Mouse (Mus musculus) intestine, postnatal 0 days (tissue): ENCODE measurements around the gene Chn2. TPM values are rescaled to one million over a fixed set of nuclear protein-coding genes. Genes with fewer than 3 reads are reported as not detected.

Experiments
- ATAC-seq: fragments of 200-750 bp; cut with Nextera tagmentation; 2 replicates; pipeline ENCODE4 v1.8.0; 2017; ENCODE audit warnings: mild to moderate bottlenecking, moderate TSS enrichment, moderate library complexity
- H3K27ac ChIP-seq: fragments of 300-500 bp; sonication (generic); 2 replicates; pipeline ENCODE4 v1.5.1; 2014; ENCODE audit warnings: mild to moderate bottlenecking, low read depth, low read length, moderate library complexity
- H3K27me3 ChIP-seq: fragments of 300-500 bp; sonication (generic); replicated peaks from 2 replicates; pipeline ENCODE4 v1.6.1; 2014; ENCODE audit warnings: low read length, mixed read lengths; ENCODE audit not compliant: control insufficient read depth, insufficient read depth
- H3K36me3 ChIP-seq: fragments of 300-500 bp; sonication (generic); 2 replicates; pipeline ENCODE4 v1.6.1; 2014; ENCODE audit warnings: mild to moderate bottlenecking, moderate library complexity; ENCODE audit not compliant: control insufficient read depth, insufficient read depth
- H3K4me1 ChIP-seq: fragments of 300-500 bp; sonication (generic); replicated peaks from 2 replicates; pipeline ENCODE4 v1.6.1; 2014; ENCODE audit warnings: antibody characterized with exemption, low read length, mixed read lengths; ENCODE audit not compliant: control insufficient read depth, insufficient read depth
- H3K4me2 ChIP-seq: fragments of 300-500 bp; sonication (generic); replicated peaks from 2 replicates; pipeline ENCODE4 v1.6.1; 2014; ENCODE audit warnings: low read depth, mild to moderate bottlenecking, moderate library complexity
- H3K4me3 ChIP-seq: fragments of 300-500 bp; sonication (generic); 2 replicates; pipeline ENCODE4 v1.5.1; 2014; ENCODE audit warnings: low read depth, low read length
- H3K9ac ChIP-seq: fragments of 300-500 bp; sonication (generic); 2 replicates; pipeline ENCODE4 v1.6.1; 2014; ENCODE audit warnings: mild to moderate bottlenecking, low read depth, low read length
- H3K9me3 ChIP-seq: fragments of 300-500 bp; sonication (generic); 2 replicates; pipeline ENCODE4 v1.6.1; 2016; ENCODE audit warnings: mixed run types; ENCODE audit not compliant: control insufficient read depth
- CTCF ChIP-seq: sonication (generic); IDR thresholded peaks from 2 replicates; pipeline ENCODE4 v1.5.1; 2016; ENCODE audit warnings: low read depth, mild to moderate bottlenecking, control low read depth, antibody characterized with exemption, moderate library complexity
- WGBS: fragments of 180-500 bp; shearing (Covaris S2); extraction: QIAGEN DNeasy Blood & Tissue Kit; methylation state at CpG from one replicate; pipeline ENCODE4 v1.1.7; 2014; 5-methylcytosine and 5-hydroxymethylcytosine counted together
- polyA plus RNA-seq: library from polyadenylated mRNA; unstranded; fragments of >200 nt; fragmentation: Nextera tagmentation; extraction: Ambion mirVana; gene quantifications from 2 replicates; pipeline ENCODE4 v1.2.1, GENCODE M21; 2015

Chn2 gene
- polyA plus RNA-seq, 1 experiment from 2014 or later: 19.6 TPM

GRCm38 (mm10) chr6:54114412-54114811, 75.1 kb downstream of the Chn2 start:
- ATAC-seq: no peak
- no peak overlapping the region for H3K4me2 ChIP-seq
- WGBS: 91% methylated on average over 6 of the region's 6 CpGs
- no peak for TF ChIP-seq CTCF
- no peaks in the 10 kb centered on the region for H3K36me3 ChIP-seq
- H3K27me3 ChIP-seq: no peaks in the 10 kb centered on the region
- no peak overlapping the region for H3K27ac ChIP-seq
- H3K9me3 ChIP-seq: no peaks in the 10 kb centered on the region
- no peak overlapping the region for H3K4me3 ChIP-seq
- no peak overlapping the region for H3K9ac ChIP-seq
- peaks cover 16% of the 10 kb centered on the region for H3K4me1 ChIP-seq

DNA sequence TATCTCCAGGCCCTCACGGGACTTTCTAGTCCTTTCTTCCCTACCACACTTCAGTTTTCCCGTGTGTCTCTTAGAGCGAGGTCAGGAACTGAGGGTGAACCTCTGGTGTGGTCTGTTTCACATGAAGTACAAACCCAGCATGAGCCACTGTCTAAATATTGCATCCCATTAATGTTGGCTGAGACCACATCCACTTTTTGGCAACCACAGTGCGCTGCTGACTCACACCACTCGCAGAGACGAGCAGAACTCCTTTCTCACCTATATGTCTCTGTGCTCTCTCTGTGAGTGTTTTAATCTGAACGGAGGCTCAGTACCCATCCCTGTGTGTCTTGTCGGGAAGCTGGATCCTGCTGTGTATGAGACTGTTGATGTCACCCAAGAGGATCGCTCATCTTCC, 76.9 kb downstream of the Chn2 start:
- no peaks in the 10 kb centered on the region for H3K9me3 ChIP-seq
- ATAC-seq: no peak
- 0 out of 2 replicates have a peak overlapping the region, but pooled peaks have one; percentile 67 for H3K27ac ChIP-seq
- H3K27me3 ChIP-seq: no peaks in the 10 kb centered on the region
- no peak for TF ChIP-seq CTCF
- H3K9ac ChIP-seq: no peak overlapping the region
- H3K36me3 ChIP-seq: no peaks in the 10 kb centered on the region
- no peak overlapping the region for H3K4me3 ChIP-seq
- 80% methylated on average over 9 of the region's 9 CpGs for WGBS
- no peak overlapping the region for H3K4me2 ChIP-seq
- peaks cover 16% of the 10 kb centered on the region for H3K4me1 ChIP-seq

DNA sequence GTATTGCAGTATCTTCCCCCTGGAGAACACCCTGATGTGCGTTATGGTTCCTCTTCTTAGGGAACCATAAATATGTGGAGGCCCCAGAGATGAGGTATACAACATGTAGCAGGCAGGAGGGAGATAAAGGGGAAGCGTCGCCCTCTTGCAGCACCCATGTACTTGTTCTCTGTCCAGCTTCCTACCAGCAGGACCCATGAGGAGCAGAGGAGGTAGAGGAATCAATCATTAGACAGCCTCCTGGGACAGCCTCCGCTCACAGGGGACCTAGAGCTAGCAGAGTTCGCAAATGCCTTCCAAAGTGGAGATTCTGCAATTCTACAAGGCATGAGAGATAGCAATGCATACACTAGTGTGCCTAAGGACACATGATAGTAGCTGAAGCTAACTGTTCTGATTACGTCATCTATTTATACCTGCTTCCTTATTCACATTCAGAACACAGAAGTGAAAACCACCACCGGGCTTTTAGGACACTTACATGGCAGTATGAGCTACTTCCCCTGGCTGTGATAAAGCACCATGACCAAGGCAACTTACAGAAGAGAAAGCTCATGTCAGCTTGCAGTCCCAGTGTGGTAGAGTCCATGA, 77.7 kb downstream of the Chn2 start:
- peaks cover 16% of the 10 kb centered on the region for H3K4me1 ChIP-seq
- TF ChIP-seq CTCF: no peak
- no peaks in the 10 kb centered on the region for H3K9me3 ChIP-seq
- 48% methylated on average over 7 of the region's 7 CpGs for WGBS
- H3K4me3 ChIP-seq: no peak overlapping the region
- H3K9ac ChIP-seq: no peak overlapping the region
- no peaks in the 10 kb centered on the region for H3K27me3 ChIP-seq
- no peak overlapping the region for H3K4me2 ChIP-seq
- peak; percentile 22; the same call in 1 of the 2 replicates for ATAC-seq
- no peaks in the 10 kb centered on the region for H3K36me3 ChIP-seq
- peak overlapping the region; percentile 67 for H3K27ac ChIP-seq

GRCm38 (mm10) chr6:54118395-54118794, 79.0 kb downstream of the Chn2 start:
- H3K9ac ChIP-seq: no peak overlapping the region
- no peaks in the 10 kb centered on the region for H3K27me3 ChIP-seq
- H3K36me3 ChIP-seq: no peaks in the 10 kb centered on the region
- no peak overlapping the region for H3K4me2 ChIP-seq
- no peaks in the 10 kb centered on the region for H3K9me3 ChIP-seq
- H3K27ac ChIP-seq: peak overlapping the region; percentile 67; the same call in 1 of the 2 replicates
- no peak overlapping the region for H3K4me3 ChIP-seq
- TF ChIP-seq CTCF: no peak
- H3K4me1 ChIP-seq: peaks cover 16% of the 10 kb centered on the region
- no peak for ATAC-seq
- 77% methylated on average over 3 of the region's 3 CpGs for WGBS

GRCm38 (mm10) chr6:54118897-54119296, 79.5 kb downstream of the Chn2 start:
- Histone ChIP-seq H3K4me2 (no peak overlapping the region), H3K9me3 (no peaks in the 10 kb centered on the region), H3K4me1 (peaks cover 16% of the 10 kb centered on the region), H3K9ac (no peak overlapping the region), H3K4me3 (no peak overlapping the region), H3K36me3 (no peaks in the 10 kb centered on the region), H3K27me3 (no peaks in the 10 kb centered on the region), H3K27ac (peak overlapping the region; percentile 67)
- TF ChIP-seq CTCF: no peak
- ATAC-seq: peak; percentile 75
- WGBS: 40% methylated on average over 4 of the region's 4 CpGs

DNA sequence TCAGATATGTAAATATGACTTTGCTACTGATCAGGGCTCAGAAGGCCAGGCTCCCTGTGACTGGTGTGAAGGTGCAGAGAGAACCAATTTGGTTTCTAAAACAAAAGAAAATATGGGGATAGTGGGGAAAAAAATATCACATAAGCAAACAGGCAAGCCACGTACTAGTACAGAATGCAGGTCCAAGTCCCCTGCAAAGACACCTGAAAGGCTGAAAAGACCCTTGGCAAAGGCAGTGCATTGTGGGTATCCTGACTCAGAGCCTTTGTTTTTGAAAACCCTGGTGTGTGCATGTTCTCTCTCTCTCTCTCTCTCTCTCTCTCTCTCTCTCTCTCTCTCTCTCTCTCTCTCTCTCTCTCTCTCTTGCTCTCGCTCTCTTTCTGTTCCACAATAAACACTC, 80.1 kb downstream of the Chn2 start:
- Histone ChIP-seq H3K9me3 (no peaks in the 10 kb centered on the region), H3K27ac (peak overlapping the region; percentile 67), H3K9ac (no peak overlapping the region), H3K27me3 (no peaks in the 10 kb centered on the region), H3K4me1 (peaks cover 22% of the 10 kb centered on the region), H3K4me2 (no peak overlapping the region), H3K4me3 (no peak overlapping the region), H3K36me3 (no peaks in the 10 kb centered on the region)
- no peak for TF ChIP-seq CTCF
- 59% methylated on average over 2 of the region's 2 CpGs for WGBS
- no peak for ATAC-seq
